Mouse (Mus musculus): Measurements from ENCODE around the gene Krtap4-2.

The Krtap4-2 gene

DNA sequence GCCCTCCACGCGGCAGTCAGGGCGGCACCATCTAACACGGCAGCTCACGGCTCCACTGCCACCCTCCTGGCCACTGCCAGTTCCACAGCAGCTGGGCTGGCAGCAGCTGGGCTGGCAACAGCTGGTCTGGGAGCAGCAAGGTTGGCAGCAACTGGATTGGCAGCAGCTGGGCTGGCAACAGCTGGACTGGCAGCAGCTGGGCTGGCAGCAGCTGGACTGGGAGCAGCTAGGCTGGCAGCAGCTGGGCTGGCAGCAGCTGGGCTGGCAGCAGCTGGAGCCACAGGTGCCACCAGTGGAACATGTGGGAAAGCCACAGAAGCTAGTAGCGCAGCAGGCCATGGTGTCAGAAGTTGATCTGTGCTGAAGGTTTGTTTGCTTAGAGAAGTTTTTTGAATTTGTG is 43.9 kb downstream of the Krtap4-2 start, which contains the start of gene Krtap1-3:
Gene Krtap1-3, minus strand, starts transcription at position 359 of the 400 bp plus-strand sequence.
- DNase-seq (ENCODE audit: low spot score in 2 of 2), result no peak

DNA sequence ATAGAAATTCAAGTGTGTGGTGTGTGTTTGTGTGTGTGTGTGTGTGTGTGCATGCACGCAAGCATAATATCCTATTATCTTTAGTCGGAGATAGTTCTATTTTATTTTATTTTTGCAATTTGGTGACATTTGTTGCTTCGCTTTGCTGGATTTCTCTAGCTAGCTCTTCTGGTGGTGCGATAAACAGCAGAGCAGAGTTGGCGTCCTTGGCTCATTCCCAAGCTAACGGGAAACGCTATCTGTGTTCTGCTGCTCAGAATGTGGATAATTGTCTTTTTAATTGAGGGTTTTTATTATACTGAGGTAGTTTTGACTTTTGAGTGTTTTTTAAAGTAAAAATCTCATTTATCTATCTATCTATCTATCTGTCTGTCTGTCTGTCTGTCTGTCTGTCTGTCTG is 49.8 kb downstream of the Krtap4-2 start:
- no peak for DNase-seq (ENCODE audit: low spot score in 2 of 2)

All from right cerebral cortex, postnatal 36 days (tissue).